ENCODE assay signal across 15 mouse cellular contexts in the genomic region with DNA sequence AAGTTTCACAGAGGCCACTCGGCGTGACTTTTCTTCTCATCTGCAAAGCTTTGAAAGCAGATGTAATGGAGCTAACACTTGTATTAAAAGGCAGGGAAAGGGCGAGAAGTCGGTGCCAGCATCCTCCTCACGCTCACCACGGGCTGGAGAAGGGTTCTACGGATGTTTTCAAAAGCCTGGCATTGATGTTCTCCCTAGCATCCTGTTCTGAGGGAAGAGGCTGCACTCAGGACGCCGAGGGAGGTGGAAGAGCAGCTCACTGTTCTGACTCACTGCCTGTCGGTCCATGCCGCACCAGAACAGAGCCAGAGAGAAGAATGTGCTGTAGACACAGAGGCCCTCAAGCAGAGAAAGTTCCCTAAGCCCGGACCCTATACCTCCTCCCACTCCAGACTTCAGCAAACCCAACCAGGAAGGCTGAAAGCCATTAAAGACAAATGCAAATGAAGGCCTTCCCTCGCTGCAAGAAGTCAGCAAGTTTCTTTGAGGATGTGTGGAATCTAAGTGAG. TPM values are rescaled to one million over a fixed set of nuclear protein-coding genes. Genes with fewer than 3 reads are reported as not detected.
DNase-seq lines count a peak whose midpoint lies in the region; ATAC-seq and TF ChIP-seq lines count a peak whose summit lies in the region.
"Had no signal": no experiment of that assay in that cellular context is flagged by ENCODE, and none has a peak within 500 bp of the region (broad histone marks: within the 10 kb centered on the region; RNA-seq: fewer than 3 reads in every experiment).

No protein-coding gene starts in this region.

- no peak for TF ChIP-seq CTCF in midbrain, postnatal 0 days (IDR thresholded peaks at IDR 0.05)

- no peak for ATAC-seq in hindbrain, embryonic 16.5 days
- ATAC-seq in midbrain, embryonic 16.5 days, result peak; percentile 7; the same call in 1 of the 2 replicates
- ATAC-seq in midbrain, postnatal 0 days (ENCODE audit: low FRiP score), result no peak

- peaks cover 39% of the 10 kb centered on the region for H3K36me3 ChIP-seq in hindbrain, embryonic 10.5 days
- no peaks in the 10 kb centered on the region for H3K36me3 ChIP-seq in hindbrain, embryonic 16.5 days (ENCODE audit: control insufficient read depth, insufficient read depth, low read length)
- no peaks in the 10 kb centered on the region for H3K36me3 ChIP-seq in midbrain, embryonic 16.5 days (ENCODE audit: control insufficient read depth, insufficient read depth, low read length)
- no peaks in the 10 kb centered on the region for H3K36me3 ChIP-seq in midbrain, postnatal 0 days (ENCODE audit: insufficient read depth, low read length)

- no peak overlapping the region for H3K4me2 ChIP-seq in hindbrain, embryonic 16.5 days (ENCODE audit: low read length)
- no peak overlapping the region for H3K4me2 ChIP-seq in midbrain, embryonic 16.5 days (ENCODE audit: low read length)
- H3K4me2 ChIP-seq in midbrain, postnatal 0 days (ENCODE audit: low read depth, low read length, poor library complexity, severe bottlenecking), result no peak overlapping the region
- H3K4me2 ChIP-seq: limb, embryonic 15.5 days had no signal

- no peak overlapping the region for H3K9ac ChIP-seq in hindbrain, embryonic 16.5 days (ENCODE audit: low read depth, low read length)
- no peak overlapping the region for H3K9ac ChIP-seq in midbrain, embryonic 16.5 days (ENCODE audit: low read depth, low read length)
- no peak overlapping the region for H3K9ac ChIP-seq in midbrain, postnatal 0 days (replicated peaks; ENCODE audit: low read length, poor library complexity, severe bottlenecking)
- H3K9ac ChIP-seq: limb, embryonic 15.5 days; liver, postnatal 0 days had no signal

- no peaks in the 10 kb centered on the region for H3K27me3 ChIP-seq in hindbrain, embryonic 10.5 days (ENCODE audit: insufficient read depth, poor library complexity, severe bottlenecking)
- H3K27me3 ChIP-seq in hindbrain, embryonic 16.5 days (replicated peaks; ENCODE audit: control insufficient read depth, insufficient read depth, low read length), result no peaks in the 10 kb centered on the region
- no peaks in the 10 kb centered on the region for H3K27me3 ChIP-seq in midbrain, embryonic 16.5 days (ENCODE audit: control insufficient read depth, insufficient read depth, low read depth, low read length)
- H3K27me3 ChIP-seq in midbrain, postnatal 0 days (ENCODE audit: insufficient read depth, low read length), result no peaks in the 10 kb centered on the region
- H3K27me3 ChIP-seq: limb, embryonic 15.5 days had no signal

- H3K9me3 ChIP-seq in hindbrain, embryonic 10.5 days, result no peaks in the 10 kb centered on the region
- no peaks in the 10 kb centered on the region for H3K9me3 ChIP-seq in hindbrain, embryonic 16.5 days (ENCODE audit: control insufficient read depth, low read length)
- H3K9me3 ChIP-seq in midbrain, embryonic 16.5 days (replicated peaks; ENCODE audit: control insufficient read depth, low read length, poor library complexity, severe bottlenecking), result no peaks in the 10 kb centered on the region
- H3K9me3 ChIP-seq in midbrain, postnatal 0 days (ENCODE audit: low read length), result no peaks in the 10 kb centered on the region
- H3K9me3 ChIP-seq: limb, embryonic 15.5 days had no signal

- H3K4me3 ChIP-seq in hindbrain, embryonic 10.5 days, result no peak overlapping the region
- H3K4me3 ChIP-seq in hindbrain, embryonic 16.5 days (ENCODE audit: low read length), result no peak overlapping the region
- no peak overlapping the region for H3K4me3 ChIP-seq in midbrain, embryonic 16.5 days (ENCODE audit: low read depth, low read length)
- H3K4me3 ChIP-seq in midbrain, postnatal 0 days (ENCODE audit: low read depth, low read length), result no peak overlapping the region
- H3K4me3 ChIP-seq: limb, embryonic 15.5 days had no signal

- WGBS in hindbrain, embryonic 10.5 days, result 40% methylated on average over 13 of the region's 13 CpGs
- WGBS in hindbrain, embryonic 16.5 days, result 44% methylated on average over 13 of the region's 13 CpGs
- 44% methylated on average over 13 of the region's 13 CpGs for WGBS in midbrain, embryonic 16.5 days
- 51% methylated on average over 13 of the region's 13 CpGs for WGBS in midbrain, postnatal 0 days

- peak overlapping the region; percentile 70 for H3K27ac ChIP-seq in hindbrain, embryonic 10.5 days
- no peak overlapping the region for H3K27ac ChIP-seq in hindbrain, embryonic 16.5 days (ENCODE audit: low read depth, low read length)
- no peak overlapping the region for H3K27ac ChIP-seq in midbrain, embryonic 16.5 days (ENCODE audit: low read length)
- no peak overlapping the region for H3K27ac ChIP-seq in midbrain, postnatal 0 days (ENCODE audit: low read depth, low read length)
- H3K27ac ChIP-seq: limb, embryonic 15.5 days had no signal

- H3K4me1 ChIP-seq in hindbrain, embryonic 10.5 days (replicated peaks), result peaks cover 26% of the 10 kb centered on the region
- H3K4me1 ChIP-seq in hindbrain, embryonic 16.5 days (ENCODE audit: control insufficient read depth, insufficient read depth, low read depth, low read length), result peaks cover 2% of the 10 kb centered on the region; the same call in 1 of the 2 replicates
- no peaks in the 10 kb centered on the region for H3K4me1 ChIP-seq in midbrain, embryonic 16.5 days (ENCODE audit: control insufficient read depth, insufficient read depth, low read length)
- no peaks in the 10 kb centered on the region for H3K4me1 ChIP-seq in midbrain, postnatal 0 days (ENCODE audit: insufficient read depth, low read length)

- DNase-seq in hindbrain, embryonic 10.5 days (ENCODE audit: low spot score), result no peak
- no peak for DNase-seq in midbrain, postnatal 0 days (ENCODE audit: low spot score)
- DNase-seq in brain, adult 2 months (ENCODE audit: low read depth, low spot score), result peak; percentile 25
- DNase-seq in lung, postnatal 36 days, result peak; percentile 50
- no peak for DNase-seq in urinary bladder, adult 18-20 months (ENCODE audit: low spot score in 2 of 2)
- no peak for DNase-seq in kidney, postnatal 36 days
- DNase-seq: adrenal gland, postnatal 14 days; cerebellum, adult 9-10 months; kidney, adult 9 months; layer of hippocampus, adult 9-11 months; liver, postnatal 0 days had no signal

RNA-seq across cellular contexts. Expression of a gene that starts 46.5 kb away (rescaled TPM):
- polyA plus RNA-seq in hindbrain, embryonic 10.5 days (2016; fragmentation: Nextera tagmentation; extraction: Ambion mirVana), result 2.1 and 2.3 TPM in 2 replicates
- 2.6 and 3.8 TPM in 2 replicates for polyA plus RNA-seq in hindbrain, embryonic 16.5 days (2015; fragmentation: Nextera tagmentation; extraction: Ambion mirVana)
- polyA plus RNA-seq in midbrain, embryonic 16.5 days (2015; fragmentation: Nextera tagmentation; extraction: Ambion mirVana), result 2.0 and 2.5 TPM in 2 replicates
- total RNA-seq in midbrain, postnatal 0 days (2014; rRNA removed), result 1.1 and 15.6 TPM in 2 replicates
- 1.5 and 1.6 TPM in 2 replicates for polyA plus RNA-seq in midbrain, postnatal 0 days (2015; fragmentation: Nextera tagmentation; extraction: Ambion mirVana)
- total RNA-seq: megakaryocyte-erythroid progenitor cell, adult 5-6 weeks had no signal

Comparison
In these comparisons a context has a peak if more than half of its experiments do, and no peak if none do; other contexts are left out.
1. DNase-seq: peak in brain, adult 2 months (single experiment) and lung, postnatal 36 days (single experiment); none in hindbrain, embryonic 10.5 days (single experiment), midbrain, postnatal 0 days (single experiment), urinary bladder, adult 18-20 months (0 of 2) and kidney, postnatal 36 days (0 of 2).